Mouse (Mus musculus) heart, embryonic 13.5 days (tissue): ENCODE measurements around the gene Kmt5a. TPM values are rescaled to one million over a fixed set of nuclear protein-coding genes. Genes with fewer than 3 reads are reported as not detected.

Experiments
- ATAC-seq: fragments of 200-750 bp; cut with Nextera tagmentation; 2 replicates; pipeline ENCODE4 v1.8.0; 2017; ENCODE audit warnings: moderate TSS enrichment; ENCODE audit not compliant: insufficient number of reproducible peaks, low FRiP score, low TSS enrichment; ENCODE audit errors: extremely low read depth
- H3K27ac ChIP-seq: fragments of 300-500 bp; sonication (generic); replicated peaks from 2 replicates; pipeline ENCODE4 v1.5.1; 2015; ENCODE audit warnings: moderate library complexity, mild to moderate bottlenecking, inconsistent platforms
- H3K27me3 ChIP-seq: fragments of 300-500 bp; sonication (generic); replicated peaks from 2 replicates; pipeline ENCODE4 v1.6.1; 2015; ENCODE audit warnings: mild to moderate bottlenecking, inconsistent platforms
- H3K36me3 ChIP-seq: fragments of 300-500 bp; sonication (generic); 2 replicates; pipeline ENCODE4 v1.6.1; 2015; ENCODE audit warnings: mild to moderate bottlenecking, inconsistent platforms
- H3K4me1 ChIP-seq: fragments of 300-500 bp; sonication (generic); 2 replicates; pipeline ENCODE4 v1.6.1; 2015; ENCODE audit warnings: inconsistent platforms
- H3K4me2 ChIP-seq: fragments of 300-500 bp; sonication (generic); 2 replicates; pipeline ENCODE4 v1.6.1; 2015; ENCODE audit warnings: inconsistent platforms, mild to moderate bottlenecking, moderate library complexity
- H3K4me3 ChIP-seq: fragments of 300-500 bp; sonication (generic); 2 replicates; pipeline ENCODE4 v1.5.1; 2015; ENCODE audit warnings: moderate library complexity, mild to moderate bottlenecking, inconsistent platforms
- H3K9ac ChIP-seq: fragments of 300-500 bp; sonication (generic); 2 replicates; pipeline ENCODE4 v1.6.1; 2015; ENCODE audit warnings: inconsistent platforms, mild to moderate bottlenecking, moderate library complexity
- H3K9me3 ChIP-seq: fragments of 300-500 bp; sonication (generic); 2 replicates; pipeline ENCODE4 v1.6.1; 2016; ENCODE audit warnings: inconsistent platforms
- WGBS: fragments of 180-500 bp; shearing (Covaris S2); methylation state at CpG from one replicate; pipeline ENCODE4 v1.1.7; 2015; ENCODE audit warnings: mixed read lengths; 5-methylcytosine and 5-hydroxymethylcytosine counted together
- polyA plus RNA-seq: library from polyadenylated mRNA; unstranded; fragments of >200 nt; fragmentation: Nextera tagmentation; extraction: Ambion mirVana; gene quantifications from 2 replicates; pipeline ENCODE4 v1.2.1, GENCODE M21; 2015

Kmt5a gene
- polyA plus RNA-seq, 1 experiment from 2014 or later: 26.7 TPM

GRCm38 (mm10) chr5:124432398-124433012 is 7.2 kb upstream of the Kmt5a start:
- Histone ChIP-seq H3K27me3 (no peaks in the 10 kb centered on the region), H3K4me3 (no peak overlapping the region), H3K4me1 (peaks cover 12% of the 10 kb centered on the region; the same call in 1 of the 2 replicates), H3K9ac (0 out of 2 replicates have a peak overlapping the region, but pooled peaks have one; percentile 12), H3K4me2 (no peak overlapping the region), H3K36me3 (no peaks in the 10 kb centered on the region), H3K9me3 (no peaks in the 10 kb centered on the region), H3K27ac (no peak overlapping the region)
- no peak for ATAC-seq

GRCm38 (mm10) chr5:124433048-124433447 is 6.7 kb upstream of the Kmt5a start:
- Histone ChIP-seq H3K36me3 (no peaks in the 10 kb centered on the region), H3K27me3 (no peaks in the 10 kb centered on the region), H3K4me1 (peaks cover 12% of the 10 kb centered on the region; the same call in 1 of the 2 replicates), H3K9ac (0 out of 2 replicates have a peak overlapping the region, but pooled peaks have one; percentile 12), H3K4me2 (no peak overlapping the region), H3K27ac (no peak overlapping the region), H3K9me3 (no peaks in the 10 kb centered on the region), H3K4me3 (no peak overlapping the region)
- ATAC-seq: no peak
- 75% methylated on average over 2 of the region's 2 CpGs for WGBS

DNA sequence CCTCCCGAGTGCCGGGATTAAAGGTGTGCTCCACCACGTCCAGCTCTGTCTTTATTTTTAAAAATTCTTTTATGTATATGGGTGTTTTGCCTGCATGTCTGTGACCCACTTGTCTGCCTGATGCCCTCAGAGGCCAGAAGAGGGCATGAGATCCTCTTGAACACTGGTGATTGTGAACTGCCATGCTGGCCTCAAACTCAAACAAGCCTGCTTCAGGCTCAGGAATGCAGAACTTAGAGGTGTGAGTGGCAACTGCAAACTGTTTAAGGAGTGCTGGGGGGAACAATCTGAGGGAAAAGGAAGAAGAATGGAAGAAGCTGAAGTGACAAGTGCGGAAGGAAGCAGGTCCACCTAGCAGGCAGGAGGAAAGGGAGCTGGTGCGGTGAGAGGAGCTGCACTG is 1.5 kb upstream of the Kmt5a start:
- no peak overlapping the region for H3K9ac ChIP-seq
- H3K36me3 ChIP-seq: no peaks in the 10 kb centered on the region
- no peak overlapping the region for H3K4me2 ChIP-seq
- H3K27ac ChIP-seq: peak overlapping the region; percentile 96; the same call in 1 of the 2 replicates
- H3K27me3 ChIP-seq: no peaks in the 10 kb centered on the region
- ATAC-seq: no peak
- WGBS: 87% methylated on average over 5 of the region's 5 CpGs
- no peaks in the 10 kb centered on the region for H3K9me3 ChIP-seq
- H3K4me3 ChIP-seq: no peak overlapping the region
- peaks cover 27% of the 10 kb centered on the region for H3K4me1 ChIP-seq

DNA sequence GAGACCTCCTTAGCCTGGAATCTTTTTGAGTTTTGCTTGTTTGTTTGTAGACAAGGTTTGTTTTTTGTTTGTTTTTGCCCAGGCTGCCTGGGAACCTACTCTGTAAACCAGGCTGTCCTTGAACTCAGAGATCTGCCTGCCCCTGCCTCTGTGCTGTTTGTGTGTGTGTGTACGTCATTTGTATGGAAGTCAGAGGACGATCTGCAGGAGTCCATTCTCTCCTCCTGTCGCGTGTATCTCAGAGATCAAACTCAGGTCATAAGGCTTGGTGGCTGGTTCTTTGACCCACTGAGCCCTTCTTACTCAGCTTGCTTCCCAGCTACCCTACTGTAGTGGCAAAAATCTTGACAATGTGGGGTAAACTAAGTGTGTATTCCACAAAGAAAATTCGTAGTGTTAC is 984 bp upstream of the Kmt5a start:
- H3K9ac ChIP-seq: no peak overlapping the region
- H3K4me3 ChIP-seq: peak overlapping the region; percentile 82

DNA sequence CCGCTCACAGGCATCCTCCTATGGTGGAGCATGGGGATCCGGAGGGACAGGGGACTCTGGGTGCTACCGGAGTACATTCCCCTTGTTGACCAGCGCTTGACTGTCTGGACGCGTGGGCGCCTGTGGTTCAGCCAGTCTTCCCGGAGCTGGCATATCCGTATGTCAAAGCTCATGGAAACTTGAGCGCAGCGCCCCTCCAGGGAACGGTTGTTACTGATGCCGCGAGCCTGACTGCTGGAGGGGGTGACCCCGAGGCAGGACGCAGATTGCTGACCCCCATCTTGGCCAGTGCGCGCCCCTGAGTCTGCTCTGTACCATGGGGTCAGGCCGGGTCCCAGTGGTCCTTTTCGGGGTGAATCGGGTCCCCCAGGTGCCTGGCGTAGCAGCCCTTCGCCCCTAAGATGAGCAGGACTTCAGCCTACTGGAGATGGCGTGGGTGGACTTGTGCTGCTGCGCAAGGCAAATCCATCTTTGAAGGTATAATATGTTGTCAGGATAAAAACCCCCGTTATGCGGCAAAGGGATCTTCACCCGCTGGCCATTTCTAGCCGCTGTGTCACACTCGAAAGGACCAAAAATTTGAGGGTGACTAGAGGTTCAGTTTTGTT is 468 bp downstream of the Kmt5a start:
- peak overlapping the region; percentile 91 for H3K9ac ChIP-seq
- peak; percentile 26 for ATAC-seq
- peaks cover 28% of the 10 kb centered on the region for H3K4me1 ChIP-seq
- peak overlapping the region; percentile 96 for H3K27ac ChIP-seq
- WGBS: under 1% methylated on average over 30 of the region's 30 CpGs
- H3K9me3 ChIP-seq: no peaks in the 10 kb centered on the region
- H3K27me3 ChIP-seq: no peaks in the 10 kb centered on the region
- H3K4me2 ChIP-seq: peak overlapping the region; percentile 98
- peak overlapping the region; percentile 82 for H3K4me3 ChIP-seq
- H3K36me3 ChIP-seq: no peaks in the 10 kb centered on the region

More for the DNA sequence above, 984 bp upstream of the Kmt5a start:
- H3K27ac ChIP-seq: peak overlapping the region; percentile 96
- H3K9me3 ChIP-seq: no peaks in the 10 kb centered on the region
- H3K4me1 ChIP-seq: peaks cover 27% of the 10 kb centered on the region
- H3K36me3 ChIP-seq: no peaks in the 10 kb centered on the region
- H3K4me2 ChIP-seq: peak overlapping the region; percentile 98
- no peaks in the 10 kb centered on the region for H3K27me3 ChIP-seq
- ATAC-seq: no peak
- 60% methylated on average over 5 of the region's 5 CpGs for WGBS

GRCm38 (mm10) chr5:124442628-124443027 is 2.9 kb downstream of the Kmt5a start:
- Histone ChIP-seq H3K9ac (no peak overlapping the region), H3K9me3 (no peaks in the 10 kb centered on the region), H3K4me1 (peaks cover 44% of the 10 kb centered on the region), H3K36me3 (peaks cover 7% of the 10 kb centered on the region), H3K4me2 (no peak overlapping the region), H3K4me3 (no peak overlapping the region), H3K27ac (no peak overlapping the region), H3K27me3 (no peaks in the 10 kb centered on the region)
- WGBS: 71% methylated on average over 2 of the region's 2 CpGs
- ATAC-seq: no peak

DNA sequence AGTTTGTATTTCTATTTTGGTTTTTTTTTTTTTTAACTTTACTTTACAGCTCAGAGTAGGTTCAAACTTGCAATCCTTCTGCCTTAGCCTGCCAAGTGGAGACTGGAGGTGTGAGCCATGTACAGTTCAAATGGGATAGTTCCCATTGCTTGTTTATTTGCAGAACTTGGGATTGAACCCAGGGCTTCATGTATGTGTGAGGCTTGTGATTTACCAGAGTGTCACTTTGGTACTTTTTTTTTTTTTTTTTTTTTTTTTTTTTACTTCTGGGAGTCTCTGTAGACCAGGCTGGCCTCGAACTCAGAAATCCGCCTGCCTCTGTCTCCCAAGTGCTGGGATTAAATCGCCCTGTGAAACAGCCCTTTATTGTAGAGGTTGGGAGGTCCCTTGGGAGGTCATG is 4.5 kb downstream of the Kmt5a start:
- WGBS: 62% methylated on average over 3 of the region's 3 CpGs
- Histone ChIP-seq H3K27me3 (no peaks in the 10 kb centered on the region), H3K36me3 (peaks cover 23% of the 10 kb centered on the region), H3K4me2 (peak overlapping the region; percentile 91), H3K4me3 (peak overlapping the region; percentile 90; the same call in 1 of the 2 replicates), H3K27ac (no peak overlapping the region), H3K9me3 (no peaks in the 10 kb centered on the region), H3K4me1 (peaks cover 50% of the 10 kb centered on the region), H3K9ac (peak overlapping the region; percentile 98; the same call in 1 of the 2 replicates)
- no peak for ATAC-seq

DNA sequence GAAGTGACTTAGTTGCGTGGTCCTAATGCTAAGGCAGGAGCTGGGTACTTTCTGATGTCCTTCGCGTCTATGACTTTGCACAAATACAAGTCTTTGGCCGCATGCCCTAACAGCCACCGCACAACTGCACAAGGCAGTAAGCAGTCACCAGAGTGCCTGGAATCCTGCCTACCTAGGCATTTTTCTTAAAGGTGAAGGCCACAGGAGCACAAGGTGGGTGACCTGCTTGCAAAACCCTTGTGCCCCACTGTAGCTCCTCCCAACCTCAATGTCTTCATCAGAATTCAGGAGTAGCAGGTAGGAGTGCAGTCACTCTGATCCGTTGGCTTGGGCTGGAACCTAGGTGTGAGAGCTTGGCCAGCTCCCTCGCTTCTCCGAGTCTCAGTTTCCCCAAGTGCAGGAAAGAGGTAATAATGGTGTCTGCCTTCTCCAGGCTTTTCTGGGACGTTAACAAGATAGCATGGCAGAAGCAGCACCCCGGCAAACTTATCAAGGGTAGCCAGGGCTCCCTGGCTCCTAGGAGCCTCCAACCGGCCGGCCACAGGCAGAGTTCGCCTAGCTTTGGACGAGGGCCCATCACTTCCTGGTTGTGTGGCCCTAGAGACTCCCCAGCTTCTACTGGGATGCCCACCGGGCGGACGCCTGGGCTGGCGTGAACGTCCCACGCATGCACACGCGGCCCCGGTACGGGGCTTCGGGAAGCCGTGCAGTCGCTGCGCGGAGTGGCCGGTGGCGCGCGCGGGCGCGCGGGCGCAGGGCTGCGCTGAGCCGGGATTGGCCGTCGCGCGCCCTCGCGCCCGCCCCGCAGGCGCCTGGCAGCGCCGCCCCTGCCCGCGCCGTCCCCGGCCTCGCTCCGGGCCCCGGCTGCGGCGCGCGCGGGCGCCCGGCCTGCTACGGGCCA is 5.2 kb downstream of the Kmt5a start:
- ATAC-seq: peak; percentile 75
- H3K4me3 ChIP-seq: peak overlapping the region; percentile 90
- peak overlapping the region; percentile 91 for H3K4me2 ChIP-seq
- H3K9me3 ChIP-seq: no peaks in the 10 kb centered on the region
- H3K36me3 ChIP-seq: peaks cover 30% of the 10 kb centered on the region
- peak overlapping the region; percentile 98 for H3K9ac ChIP-seq
- H3K27ac ChIP-seq: peak overlapping the region; percentile 91
- H3K4me1 ChIP-seq: peaks cover 55% of the 10 kb centered on the region
- no peaks in the 10 kb centered on the region for H3K27me3 ChIP-seq
- 3% methylated on average over 64 of the region's 66 CpGs for WGBS

- Histone ChIP-seq H3K9me3 (no peaks in the 10 kb centered on the region), H3K9ac (peak overlapping the region; percentile 98), H3K27me3 (no peaks in the 10 kb centered on the region), H3K4me2 (peak overlapping the region; percentile 91), H3K27ac (peak overlapping the region; percentile 91), H3K4me1 (peaks cover 59% of the 10 kb centered on the region), H3K36me3 (peaks cover 38% of the 10 kb centered on the region), H3K4me3 (peak overlapping the region; percentile 90)
- WGBS: 1% methylated on average over 48 of the region's 77 CpGs
- peak; percentile 29 for ATAC-seq
These were observed 6.0 kb downstream of the Kmt5a start for GRCm38 (mm10) chr5:124445621-124446293.

DNA sequence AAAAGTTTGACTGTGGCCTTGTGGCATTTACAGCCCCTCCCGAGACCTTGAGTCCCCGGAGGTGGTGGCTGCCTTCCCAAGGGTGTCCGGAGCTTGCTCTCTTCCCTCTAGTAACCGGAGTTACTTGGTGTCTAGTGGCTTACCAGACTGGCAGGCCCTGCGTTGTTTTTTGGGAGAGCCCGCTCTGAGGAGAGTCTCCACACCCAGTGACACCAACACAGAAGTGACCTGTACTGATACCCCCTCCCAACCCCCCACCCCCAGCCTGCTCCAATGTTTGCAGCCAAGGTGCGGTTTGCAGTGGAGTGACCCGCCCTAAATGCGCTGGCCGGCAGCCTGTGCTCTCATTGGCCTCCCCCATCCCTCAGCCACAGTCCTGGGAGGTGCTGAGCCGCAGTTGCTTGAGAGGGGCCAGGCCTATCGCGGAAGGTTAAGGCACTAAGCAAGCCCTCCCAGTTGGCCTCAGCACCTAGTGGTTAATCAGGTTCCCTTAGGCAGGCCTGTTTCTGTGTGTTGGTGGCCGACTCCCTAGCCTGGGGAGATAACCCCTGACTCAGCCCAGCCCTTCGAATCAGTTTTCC is 6.7 kb downstream of the Kmt5a start:
- WGBS: 2% methylated on average over 15 of the region's 15 CpGs

More for the DNA sequence above, 6.7 kb downstream of the Kmt5a start:
- 0 out of 2 replicates have a peak, but pooled peaks have one; percentile 43 for ATAC-seq
- H3K9me3 ChIP-seq: no peaks in the 10 kb centered on the region
- H3K4me3 ChIP-seq: peak overlapping the region; percentile 90
- H3K36me3 ChIP-seq: peaks cover 45% of the 10 kb centered on the region
- H3K4me2 ChIP-seq: peak overlapping the region; percentile 91
- H3K27ac ChIP-seq: peak overlapping the region; percentile 91
- H3K4me1 ChIP-seq: peaks cover 60% of the 10 kb centered on the region
- peak overlapping the region; percentile 98 for H3K9ac ChIP-seq
- no peaks in the 10 kb centered on the region for H3K27me3 ChIP-seq
